Mouse (Mus musculus): ENCODE measurements around the gene Vcl.

DNA sequence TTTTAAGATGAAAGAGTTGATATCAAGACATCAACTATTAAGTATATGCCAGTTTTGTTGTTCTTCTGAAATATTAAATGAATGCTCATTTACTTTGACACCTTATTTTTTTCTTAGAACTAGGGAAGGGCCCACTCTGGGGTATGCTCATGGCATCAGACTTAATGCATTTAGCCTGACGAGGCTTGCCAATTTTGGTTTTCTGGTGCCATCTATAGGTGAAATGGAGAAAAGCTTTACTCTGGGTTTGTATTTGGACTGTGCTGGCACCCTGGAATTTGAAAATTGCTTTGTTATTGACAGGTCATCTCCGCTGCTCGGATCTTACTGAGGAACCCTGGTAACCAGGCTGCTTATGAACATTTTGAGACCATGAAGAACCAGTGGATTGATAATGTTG, 89.8 kb downstream of the Vcl start:
- peak; percentile 57 for TF ChIP-seq CTCF (IDR thresholded peaks at IDR 0.05; ENCODE audit: extremely low read depth, insufficient read depth, low read length)
- no peak for TF ChIP-seq POLR2A (IDR thresholded peaks at IDR 0.05; ENCODE audit: extremely low read depth, insufficient read depth, low read length)

All from cortical plate, adult 2 months (tissue).